Mouse (Mus musculus): ENCODE measurements around the gene Arg2. TPM values are rescaled to one million over a fixed set of nuclear protein-coding genes. Genes with fewer than 3 reads are reported as not detected.
"Not testable (repeated sequence)": the region's sequence is repeated elsewhere in the genome, so short reads cannot be mapped to it uniquely, and the experiment has no call there.

Gene Arg2
- total RNA-seq, 2 experiments from 2014 or later = 0.04 to 0.54 TPM

DNA sequence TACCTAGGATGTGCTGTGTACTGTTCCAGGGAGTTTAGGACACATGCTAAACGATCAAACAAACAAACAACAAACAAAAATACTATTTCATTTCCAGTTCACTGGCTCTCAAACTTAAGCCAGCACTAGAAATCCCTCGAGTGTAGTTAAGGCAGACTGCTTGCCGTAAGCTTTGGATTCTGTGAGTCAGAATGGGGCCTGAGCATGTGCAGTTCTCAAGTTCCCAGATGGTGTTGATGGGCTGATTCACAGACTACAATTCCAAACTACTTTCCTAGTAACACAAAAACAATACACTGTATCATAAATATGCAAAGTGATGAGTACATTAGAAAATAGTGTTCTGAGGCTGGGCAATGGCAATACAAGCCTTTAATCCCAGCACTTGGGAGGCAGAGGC lies 39.8 kb downstream of the Arg2 start:
- no peak for ATAC-seq (replicated peaks; ENCODE audit: poor library complexity)

DNA sequence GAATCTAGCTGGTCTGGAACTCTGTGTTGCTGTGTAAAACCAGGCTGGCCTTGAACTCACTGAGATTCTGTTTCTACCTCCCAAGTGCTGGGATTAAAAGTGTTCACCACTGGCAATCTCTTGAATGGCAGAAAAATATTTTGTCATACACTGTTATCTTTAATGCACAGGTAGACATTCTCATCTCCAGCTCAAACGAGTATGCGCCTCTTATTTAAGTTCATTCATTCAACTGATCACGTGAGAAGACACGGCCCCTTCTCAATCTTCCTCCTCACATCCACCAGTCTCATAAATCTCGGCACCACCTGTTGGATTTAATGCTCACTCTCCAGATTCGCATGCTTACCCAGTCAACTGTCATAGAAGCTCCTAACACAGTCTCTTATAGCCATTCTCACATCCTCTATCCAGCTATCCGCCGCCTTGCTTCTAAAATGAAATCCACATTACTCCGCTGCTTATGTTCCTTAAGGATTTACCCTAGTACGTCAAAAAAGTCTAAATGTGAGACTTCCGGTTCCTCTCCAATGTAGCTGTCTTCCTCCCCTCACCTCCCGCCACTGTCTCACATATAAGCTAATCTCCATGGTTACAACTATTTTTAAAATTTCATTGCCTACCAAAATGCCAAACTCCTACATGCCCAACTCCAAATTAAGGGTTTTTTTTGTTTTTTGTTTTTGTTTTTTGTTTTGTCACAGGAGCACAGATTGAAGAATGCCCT lies 40.9 kb downstream of the Arg2 start:
- peak; percentile 5; the same call in 1 of the 2 replicates for ATAC-seq (replicated peaks; ENCODE audit: poor library complexity)

DNA sequence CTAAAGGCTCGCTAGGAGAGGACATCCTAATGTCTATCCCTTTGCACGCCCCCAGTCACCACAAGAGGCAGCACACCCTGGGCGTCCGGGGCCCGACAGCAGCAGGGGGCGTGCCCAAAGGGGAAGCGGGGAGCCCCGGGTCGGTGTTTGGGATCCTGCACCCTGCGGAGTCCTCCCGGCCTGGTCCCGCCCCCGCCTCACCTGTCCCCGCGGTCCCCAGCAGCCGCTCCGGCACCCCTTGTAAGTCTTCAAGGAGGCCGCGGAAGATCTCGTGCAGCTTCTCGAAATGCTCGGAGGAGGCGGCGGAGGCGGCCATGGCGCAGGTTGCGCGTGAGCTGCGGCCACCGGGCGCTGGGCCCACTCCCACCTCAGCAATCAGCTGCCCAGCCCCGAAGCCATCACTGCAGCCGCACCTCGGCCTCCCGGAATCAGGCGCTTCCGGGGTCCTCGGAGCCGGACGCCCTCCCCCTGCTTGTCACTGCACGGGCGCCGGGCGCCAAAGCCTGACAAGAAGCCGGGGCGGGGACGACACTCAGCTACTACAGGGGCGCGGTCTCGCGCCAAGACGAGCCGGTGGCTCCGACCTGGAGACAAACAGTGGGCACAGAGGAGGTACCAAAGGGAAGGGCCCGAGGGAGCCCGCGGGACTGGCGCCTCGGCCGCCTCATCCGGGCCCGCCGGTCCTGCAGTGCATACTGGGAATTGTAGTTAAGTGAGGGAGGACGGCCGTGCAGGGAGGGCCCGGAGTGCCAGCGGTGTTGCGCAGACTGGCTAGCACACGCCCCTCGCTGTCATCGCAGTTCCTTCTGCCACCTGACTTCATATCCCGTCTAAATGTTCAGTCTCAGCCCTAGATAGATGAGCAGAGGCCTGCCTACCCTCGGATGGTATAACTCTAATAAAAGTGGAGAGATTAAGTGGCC lies 41.7 kb downstream of the Arg2 start, which contains the start of gene Vti1b:
TSS of gene Vti1b (minus strand) at position 649 of the 923 bp plus-strand sequence.
- peak; percentile 90 for ATAC-seq (replicated peaks; ENCODE audit: poor library complexity)

DNA sequence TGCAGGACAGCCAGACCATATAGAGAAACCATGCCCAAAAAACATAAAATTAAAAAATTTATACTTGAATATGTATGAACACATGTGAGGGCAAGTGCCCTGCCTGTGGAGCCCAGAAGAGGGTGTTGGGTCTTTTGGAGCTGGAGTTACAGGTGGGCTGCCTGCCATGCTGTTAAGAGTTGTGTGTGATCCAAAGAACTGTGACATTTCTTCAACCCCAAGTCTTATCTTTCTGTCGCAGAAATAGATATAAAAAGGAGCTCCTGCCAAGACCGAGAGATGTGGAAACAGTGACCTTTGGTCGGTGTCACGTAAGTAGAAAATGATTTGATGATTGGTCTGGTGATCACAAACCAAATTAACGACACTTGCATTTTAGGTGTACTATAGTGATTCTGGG lies 43.1 kb downstream of the Arg2 start:
- peak; percentile 34 for ATAC-seq (replicated peaks; ENCODE audit: poor library complexity)

DNA sequence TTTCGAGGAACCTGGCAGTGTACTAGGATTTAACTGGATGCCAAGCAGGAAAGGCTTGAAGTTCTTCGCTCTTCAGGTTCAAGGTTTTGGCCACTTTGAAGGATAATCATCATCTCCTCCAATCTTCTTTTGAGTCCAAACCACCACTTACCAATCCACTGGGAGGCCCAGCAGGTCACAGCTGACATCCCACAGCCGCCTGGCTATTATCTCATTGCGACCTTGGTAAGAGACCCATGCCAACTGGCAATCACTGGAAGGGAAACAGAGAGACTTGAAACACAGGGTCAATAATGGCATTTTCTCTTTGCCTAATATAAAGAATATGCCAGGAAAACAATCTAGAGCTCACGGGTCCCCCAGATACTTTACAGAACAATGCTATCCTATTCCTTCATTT lies 45.4 kb downstream of the Arg2 start:
- ATAC-seq (replicated peaks; ENCODE audit: poor library complexity) = no peak

- ATAC-seq (replicated peaks; ENCODE audit: poor library complexity) = not testable (repeated sequence)
Measured at GRCm38 (mm10) chr12:79185160-79185559, 54.6 kb downstream of the Arg2 start.

DNA sequence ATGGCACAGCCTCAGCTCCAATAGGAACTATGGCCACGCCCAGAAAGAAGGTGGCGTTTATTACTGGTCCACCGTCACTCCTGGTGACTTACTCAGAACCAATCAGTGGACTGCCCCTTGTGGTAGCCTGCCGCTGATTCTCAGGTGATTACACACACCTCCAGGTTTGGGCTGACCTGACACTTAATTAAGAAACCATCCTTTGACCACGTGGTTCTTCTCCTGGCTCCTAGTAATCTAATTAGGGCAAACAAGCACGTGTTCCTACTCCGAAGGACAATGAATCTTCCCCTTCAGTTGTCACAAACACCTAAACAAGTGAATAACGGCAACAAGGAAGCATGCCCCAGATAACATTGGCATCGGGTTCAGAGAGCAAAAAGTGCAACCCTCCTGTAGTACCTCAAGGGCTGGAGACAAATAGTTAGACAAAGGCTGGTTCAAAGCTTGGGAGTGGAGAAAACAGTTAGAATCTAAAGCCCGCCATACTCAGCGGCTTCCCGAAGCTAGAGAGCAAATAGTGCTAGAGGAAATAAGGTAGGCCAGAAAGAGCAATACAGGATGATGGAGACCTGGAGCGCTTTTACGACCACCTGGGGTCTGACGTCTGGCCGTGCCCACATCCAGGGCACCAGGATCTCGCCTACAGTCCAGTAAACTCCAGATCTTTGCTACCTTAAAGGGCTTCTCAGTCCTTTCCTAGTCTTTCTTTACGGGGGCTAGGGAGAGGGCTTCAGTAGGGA lies 60.5 kb downstream of the Arg2 start:
- ATAC-seq (replicated peaks; ENCODE audit: poor library complexity) = peak; percentile 91

- ATAC-seq (replicated peaks; ENCODE audit: poor library complexity) = peak; percentile 89
Measured at GRCm38 (mm10) chr12:79191701-79192100, 61.1 kb downstream of the Arg2 start.

DNA sequence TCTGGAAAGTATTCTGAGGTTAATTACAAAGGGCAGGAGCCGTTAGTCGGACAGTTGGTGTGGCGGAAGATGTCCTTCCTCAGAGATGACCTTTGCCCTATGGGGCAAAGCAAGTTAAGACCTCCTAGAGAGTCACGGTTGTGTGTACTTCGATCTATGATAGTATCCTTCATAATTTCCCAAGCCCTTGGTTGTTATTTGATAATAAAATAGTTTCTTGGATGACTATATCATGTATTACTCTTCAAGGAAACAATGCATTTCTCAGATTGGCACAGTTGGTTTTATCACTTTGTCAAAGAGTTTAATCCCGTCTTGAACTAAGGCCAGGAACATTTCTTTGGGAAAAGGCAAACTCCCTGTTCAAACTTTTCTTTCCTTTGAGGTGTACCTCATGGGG lies 61.6 kb downstream of the Arg2 start, which contains the start of gene Rdh11:
TSS of gene Rdh11 (minus strand) at position 101 of the 400 bp plus-strand sequence.
- ATAC-seq (replicated peaks; ENCODE audit: poor library complexity) = no peak

GRCm38 (mm10) chr12:79193441-79193840 lies 62.9 kb downstream of the Arg2 start:
- peak; percentile 51 for ATAC-seq (replicated peaks; ENCODE audit: poor library complexity)

DNA sequence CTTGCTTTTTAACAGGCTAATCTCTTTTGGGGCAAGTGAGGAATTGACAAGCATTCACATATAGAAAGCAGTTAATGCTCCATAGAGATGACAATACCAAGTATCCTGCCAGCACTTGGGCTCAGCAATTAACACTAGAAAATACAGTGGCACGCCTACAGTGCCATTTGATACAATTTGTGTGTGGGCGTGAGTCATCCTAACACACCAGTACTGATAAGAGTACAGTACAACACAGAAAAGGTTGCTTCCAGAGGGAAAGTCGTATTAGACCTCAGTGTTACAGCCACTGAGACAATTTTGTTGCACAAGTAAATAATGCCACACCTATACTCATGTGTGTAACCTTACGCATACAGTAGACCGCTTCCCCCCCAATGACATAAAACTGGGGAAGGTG lies 66.5 kb downstream of the Arg2 start:
- ATAC-seq (replicated peaks; ENCODE audit: poor library complexity) = no peak

DNA sequence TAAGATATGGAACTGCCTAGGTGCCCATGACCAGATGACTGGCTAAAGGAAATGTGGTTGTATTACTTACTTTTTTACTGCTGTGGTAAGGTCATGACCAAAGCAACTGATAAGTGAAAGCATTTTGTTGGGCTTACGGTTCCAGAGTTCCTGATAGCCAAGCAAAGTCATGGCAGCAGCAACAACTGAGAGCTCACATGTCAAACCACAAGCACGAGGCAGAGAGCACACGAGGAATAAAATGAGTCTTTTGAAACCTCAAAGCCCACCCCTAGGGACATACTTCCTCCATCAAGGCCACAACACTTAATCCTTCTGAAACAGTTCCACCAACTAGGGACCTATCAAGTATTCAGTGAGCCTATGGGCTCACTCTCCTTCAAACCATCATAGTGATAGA lies 71.3 kb downstream of the Arg2 start:
- no peak for ATAC-seq (replicated peaks; ENCODE audit: poor library complexity)

Other genes with a start within 250 kb of the Arg2 start
- gene Plek2, start 223.8 kb upstream of the Arg2 start, total RNA-seq (2015) = not detected in 2 replicates
- gene Plek2, start 223.8 kb upstream of the Arg2 start, total RNA-seq (2017) = not detected in 2 replicates
- 73.3 and 75.4 TPM in 2 replicates for gene Tmem229b, start 123.2 kb upstream of the Arg2 start, total RNA-seq (2015)
- 84.1 and 102 TPM in 2 replicates for gene Tmem229b, start 123.2 kb upstream of the Arg2 start, total RNA-seq (2017)
- gene Plekhh1, start 101.6 kb upstream of the Arg2 start, total RNA-seq (2015) = 0.22 and 0.25 TPM in 2 replicates
- 0.24 and 0.25 TPM in 2 replicates for gene Plekhh1, start 101.6 kb upstream of the Arg2 start, total RNA-seq (2017)
- gene Pigh, start 41.1 kb upstream of the Arg2 start, total RNA-seq (2015) = 17.1 and 18.2 TPM in 2 replicates
- gene Pigh, start 41.1 kb upstream of the Arg2 start, total RNA-seq (2017) = 13.2 and 15.8 TPM in 2 replicates
- gene Vti1b, start 41.9 kb downstream of the Arg2 start, total RNA-seq (2015) = 16.5 and 19.2 TPM in 2 replicates
- 168 and 177 TPM in 2 replicates for gene Vti1b, start 41.9 kb downstream of the Arg2 start, total RNA-seq (2017)
- 14.4 and 15.7 TPM in 2 replicates for gene Rdh11, start 61.5 kb downstream of the Arg2 start, total RNA-seq (2015)
- 18.7 and 21.7 TPM in 2 replicates for gene Rdh11, start 61.5 kb downstream of the Arg2 start, total RNA-seq (2017)
- 7.0 and 9.1 TPM in 2 replicates for gene Rdh12, start 78.1 kb downstream of the Arg2 start, total RNA-seq (2015)
- 7.1 and 10.5 TPM in 2 replicates for gene Rdh12, start 78.1 kb downstream of the Arg2 start, total RNA-seq (2017)
- gene Zfyve26, start 165.5 kb downstream of the Arg2 start, total RNA-seq (2015) = 19.7 and 26.5 TPM in 2 replicates
- 15.8 and 17.4 TPM in 2 replicates for gene Zfyve26, start 165.5 kb downstream of the Arg2 start, total RNA-seq (2017)
- gene Rad51b, start 166.5 kb downstream of the Arg2 start, total RNA-seq (2015) = 15.7 and 19.5 TPM in 2 replicates
- gene Rad51b, start 166.5 kb downstream of the Arg2 start, total RNA-seq (2017) = 15.7 and 19.1 TPM in 2 replicates